Mouse (Mus musculus) MEL (cell line): ENCODE data around the gene Pard3. TPM values are rescaled to one million over a fixed set of nuclear protein-coding genes. Genes with fewer than 3 reads are reported as not detected.

Source experiments
- DNase-seq: peaks from one replicate; pipeline ENCODE4 v3.0.0; 2011; ENCODE audit warnings: low read depth, low spot score
- H3K27ac ChIP-seq: 2 replicates; pipeline ENCODE4 v1.5.1; 2012; ENCODE audit warnings: low read depth, mild to moderate bottlenecking, control low read depth, low read length, moderate library complexity; ENCODE audit not compliant: control insufficient read depth
- H3K27me3 ChIP-seq, 2 experiments: fragments of 150-350 bp in 1 of 2; sonication (generic) in 1 of 2; 2 replicates each; pipeline ENCODE4 v1.6.1; 2012; ENCODE audit warnings: low read length in 2 of 2, mild to moderate bottlenecking in 2 of 2, improper control_type of control experiment in 1 of 2, moderate library complexity in 1 of 2; ENCODE audit not compliant: insufficient read depth in 2 of 2, control insufficient read depth in 1 of 2
- H3K36me3 ChIP-seq, 2 experiments: 2 replicates each; pipeline ENCODE4 v1.6.1; 2012 to 2014; ENCODE audit warnings: low read length in 2 of 2, improper control_type of control experiment in 1 of 2, inconsistent platforms in 1 of 2, mild to moderate bottlenecking in 1 of 2; ENCODE audit not compliant: insufficient read depth in 2 of 2, control insufficient read depth in 1 of 2
- H3K4me1 ChIP-seq, 2 experiments: fragments of 150-350 bp in 1 of 2; sonication (generic) in 1 of 2; 2 replicates each; pipeline ENCODE4 v1.6.1; 2012; ENCODE audit warnings: low read length in 2 of 2, improper control_type of control experiment in 1 of 2, mild to moderate bottlenecking in 1 of 2; ENCODE audit not compliant: insufficient read depth in 2 of 2, control insufficient read depth in 1 of 2
- H3K4me3 ChIP-seq, 2 experiments: fragments of 150-350 bp in 1 of 2; sonication (generic) in 1 of 2; 2 replicates each; pipeline ENCODE4 v1.5.1; 2012; ENCODE audit warnings: low read depth in 2 of 2, low read length in 2 of 2, mild to moderate bottlenecking in 2 of 2, moderate library complexity in 2 of 2, control low read depth in 1 of 2, improper control_type of control experiment in 1 of 2; ENCODE audit not compliant: control insufficient read depth in 1 of 2, insufficient read depth in 1 of 2
- H3K79me2 ChIP-seq: 2 replicates; pipeline ENCODE4 v1.6.1; 2012; ENCODE audit warnings: mild to moderate bottlenecking, low read length, moderate library complexity; ENCODE audit not compliant: control insufficient read depth, poor library complexity, insufficient read depth
- H3K9ac ChIP-seq: 2 replicates; pipeline ENCODE4 v1.6.1; 2012; ENCODE audit warnings: low read depth, mild to moderate bottlenecking, control low read depth, low read length, moderate library complexity; ENCODE audit not compliant: control insufficient read depth, poor library complexity, severe bottlenecking
- H3K9me3 ChIP-seq: fragments of 150-350 bp; sonication (generic); replicated peaks from 2 replicates; pipeline ENCODE4 v1.6.1; 2012; ENCODE audit warnings: mild to moderate bottlenecking, low read length, improper control_type of control experiment, moderate library complexity; ENCODE audit not compliant: insufficient read depth
- CHD1 ChIP-seq: IDR thresholded peaks from 2 replicates; pipeline ENCODE4 v1.6.1; 2012; ENCODE audit warnings: low read depth, mild to moderate bottlenecking, inconsistent platforms, low read length, improper control_type of control experiment
- E2F4 ChIP-seq: IDR thresholded peaks from 2 replicates; pipeline ENCODE4 v1.6.1; 2011; ENCODE audit warnings: low read depth, low read length, improper control_type of control experiment, borderline replicate concordance
- ELF1 ChIP-seq: IDR thresholded peaks from 2 replicates; pipeline ENCODE4 v1.6.1; 2014; ENCODE audit warnings: low read depth, mild to moderate bottlenecking, inconsistent platforms, low read length, improper control_type of control experiment, moderate library complexity
- EP300 ChIP-seq, 2 experiments: IDR thresholded peaks; 2 replicates each; pipeline ENCODE4 v1.6.1; 2011; ENCODE audit warnings: improper control_type of control experiment in 2 of 2, low read length in 2 of 2, low read depth in 1 of 2, mild to moderate bottlenecking in 1 of 2
- HCFC1 ChIP-seq: IDR thresholded peaks from 2 replicates; pipeline ENCODE4 v1.6.1; 2012; ENCODE audit warnings: low read depth, mild to moderate bottlenecking, inconsistent platforms, low read length, improper control_type of control experiment, moderate library complexity
- JUND ChIP-seq: IDR thresholded peaks from 2 replicates; pipeline ENCODE4 v1.6.1; 2011; ENCODE audit warnings: low read depth, mild to moderate bottlenecking, improper control_type of control experiment, low read length
- KAT2A ChIP-seq: conservative IDR thresholded peaks from 2 replicates; pipeline ENCODE4 v1.6.1; 2012; ENCODE audit warnings: low read depth, low read length, improper control_type of control experiment, inconsistent platforms
- MAX ChIP-seq: IDR thresholded peaks from 2 replicates; pipeline ENCODE4 v1.6.1; 2011; ENCODE audit warnings: low read length, improper control_type of control experiment
- MAZ ChIP-seq: IDR thresholded peaks from 2 replicates; pipeline ENCODE4 v1.6.1; 2012; ENCODE audit warnings: low read depth, mild to moderate bottlenecking, inconsistent platforms, low read length, improper control_type of control experiment
- MEF2A ChIP-seq: IDR thresholded peaks from 2 replicates; pipeline ENCODE4 v1.6.1; 2014; ENCODE audit warnings: low read depth, mild to moderate bottlenecking, inconsistent platforms, low read length, improper control_type of control experiment; ENCODE audit not compliant: poor library complexity, insufficient replicate concordance, severe bottlenecking; ENCODE audit errors: extremely low read depth
- NELFE ChIP-seq: IDR thresholded peaks from 2 replicates; pipeline ENCODE4 v1.6.1; 2011; ENCODE audit warnings: low read depth, low read length, improper control_type of control experiment
- NRF1 ChIP-seq: IDR thresholded peaks from 2 replicates; pipeline ENCODE4 v1.6.1; 2014; ENCODE audit warnings: low read depth, mild to moderate bottlenecking, inconsistent platforms, low read length, improper control_type of control experiment, moderate library complexity; ENCODE audit not compliant: poor library complexity, insufficient read depth, severe bottlenecking
- POLR2AphosphoS2 ChIP-seq: IDR thresholded peaks from 2 replicates; pipeline ENCODE4 v1.6.1; 2011; ENCODE audit warnings: low read length, improper control_type of control experiment
- RCOR1 ChIP-seq: IDR thresholded peaks from 2 replicates; pipeline ENCODE4 v1.6.1; 2012; ENCODE audit warnings: low read depth, mild to moderate bottlenecking, inconsistent platforms, low read length, improper control_type of control experiment
- SIN3A ChIP-seq: IDR thresholded peaks from 2 replicates; pipeline ENCODE4 v1.6.1; 2012; ENCODE audit warnings: low read length, improper control_type of control experiment, inconsistent platforms
- SMC3 ChIP-seq: IDR thresholded peaks from 2 replicates; pipeline ENCODE4 v1.6.1; 2011; ENCODE audit warnings: low read depth, low read length, improper control_type of control experiment
- TAL1 ChIP-seq: IDR thresholded peaks from 2 replicates; pipeline ENCODE4 v1.6.1; 2012; ENCODE audit warnings: mild to moderate bottlenecking, inconsistent platforms, low read length, moderate library complexity, mixed read lengths
- UBTF ChIP-seq: IDR thresholded peaks from 2 replicates; pipeline ENCODE4 v1.6.1; 2012; ENCODE audit warnings: low read depth, mild to moderate bottlenecking, inconsistent platforms, low read length, improper control_type of control experiment, moderate library complexity, borderline replicate concordance; ENCODE audit not compliant: insufficient read depth
- ZC3H11A ChIP-seq: IDR thresholded peaks from 2 replicates; pipeline ENCODE4 v1.6.1; 2012; ENCODE audit warnings: low read depth, mild to moderate bottlenecking, inconsistent platforms, low read length, improper control_type of control experiment
- ZKSCAN1 ChIP-seq: IDR thresholded peaks from 2 replicates; pipeline ENCODE4 v1.6.1; 2012; ENCODE audit warnings: low read depth, mild to moderate bottlenecking, inconsistent platforms, low read length, improper control_type of control experiment, moderate library complexity
- ZNF384 ChIP-seq: IDR thresholded peaks from 2 replicates; pipeline ENCODE4 v1.6.1; 2012; ENCODE audit warnings: low read depth, mild to moderate bottlenecking, inconsistent platforms, low read length, improper control_type of control experiment
- polyA plus RNA-seq, 2 experiments: library from polyadenylated mRNA; stranded (reverse) in 1 of 2; unstranded in 1 of 2; fragments of >175 nt in 1 of 2; fragments of >200 nt in 1 of 2; gene quantifications; 2 replicates each; pipeline versions ENCODE4 v1.2.1 to v1.2.4; 2012; ENCODE audit warnings: low replicate concordance in 2 of 2, low read depth in 1 of 2; ENCODE audit not compliant: insufficient read length in 2 of 2, insufficient read depth in 1 of 2, missing spikeins in 1 of 2
- total RNA-seq: library from RNA; depleted of rRNA; stranded (reverse); fragments of 300-350 nt; gene quantifications from 2 replicates; pipeline ENCODE4 v1.2.3, GENCODE M21; 2012

Gene Pard3
- total and polyA plus RNA-seq, 3 experiments, result not detected

- Histone ChIP-seq H3K9ac (no peak overlapping the region), H3K27me3 (no peaks in the 10 kb centered on the region), H3K9me3 (no peaks in the 10 kb centered on the region), H3K79me2 (no peaks in the 10 kb centered on the region), H3K4me3 (no peak overlapping the region), H3K27ac (no peak overlapping the region), H3K4me1 (no peaks in the 10 kb centered on the region), H3K36me3 (no peaks in the 10 kb centered on the region)
- no peak for DNase-seq
- TF ChIP-seq SIN3A, result no peak
- no peak for TF ChIP-seq SMC3
- no peak for TF ChIP-seq POLR2AphosphoS2
- TF ChIP-seq EP300 (IDR thresholded peaks at IDR 0.05; ENCODE audit: low read depth in 1 of 2, low read length in 2 of 2), result no peak
- TF ChIP-seq MEF2A, result no peak
- TF ChIP-seq UBTF, result no peak
- no peak for TF ChIP-seq MAZ
- no peak for TF ChIP-seq CHD1
- no peak for TF ChIP-seq ZNF384
Measured at GRCm38 (mm10) chr8:127505286-127505685, 441.6 kb downstream of the Pard3 start.

- Histone ChIP-seq H3K79me2 (no peaks in the 10 kb centered on the region), H3K9me3 (no peaks in the 10 kb centered on the region), H3K4me1 (no peaks in the 10 kb centered on the region), H3K27me3 (no peaks in the 10 kb centered on the region), H3K27ac (no peak overlapping the region), H3K9ac (no peak overlapping the region), H3K4me3 (no peak overlapping the region), H3K36me3 (no peaks in the 10 kb centered on the region)
- TF ChIP-seq NELFE (no peak), POLR2AphosphoS2 (no peak), ZC3H11A (no peak), ZKSCAN1 (no peak), UBTF (no peak), SMC3 (no peak), TAL1 (no peak), MAX (no peak), E2F4 (no peak), HCFC1 (no peak), MAZ (no peak), NRF1 (no peak), JUND (no peak), RCOR1 (no peak), ELF1 (no peak), KAT2A (no peak)
- no peak for DNase-seq
Measured at GRCm38 (mm10) chr8:127506336-127506735, 442.6 kb downstream of the Pard3 start.
